Mouse (Mus musculus): ENCODE measurements around the gene Cdc25b.

Gene Cdc25b

DNA sequence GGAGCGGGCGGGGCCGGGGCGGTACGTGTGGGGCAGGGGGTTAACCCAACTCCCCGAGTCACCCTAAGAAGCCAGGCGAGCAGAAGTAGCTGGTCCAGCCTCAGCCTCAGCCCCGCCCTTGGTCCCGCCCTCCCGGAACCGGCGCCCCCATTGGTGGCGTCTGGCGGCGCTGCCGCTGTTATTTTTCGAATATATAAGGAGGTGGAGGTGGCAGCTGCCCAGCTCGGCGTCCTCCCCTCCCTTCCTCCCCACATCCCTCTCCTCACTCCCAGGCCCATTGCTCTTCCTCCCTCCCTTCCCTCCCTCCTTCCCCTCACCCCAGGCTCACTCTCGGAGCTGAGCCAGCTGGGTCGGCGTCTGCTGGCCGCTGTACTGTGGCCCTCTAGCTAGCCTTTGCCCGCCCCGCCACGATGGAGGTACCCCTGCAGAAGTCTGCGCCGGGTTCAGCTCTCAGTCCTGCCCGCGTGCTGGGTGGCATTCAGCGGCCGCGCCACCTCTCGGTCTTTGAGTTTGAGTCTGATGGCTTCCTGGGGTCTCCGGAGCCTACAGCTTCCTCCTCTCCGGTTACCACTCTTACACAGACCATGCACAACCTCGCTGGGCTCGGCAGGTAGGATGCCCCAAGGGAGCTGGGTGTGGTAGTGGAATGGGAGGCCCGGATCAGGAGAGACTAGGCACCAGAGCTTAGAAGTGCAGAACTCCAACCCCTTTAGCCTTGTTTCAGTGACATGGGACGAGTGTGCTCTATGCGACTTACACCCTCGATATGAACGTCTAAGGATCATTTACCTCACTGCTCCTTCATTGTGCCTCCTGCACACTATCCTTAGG, at the start of gene Cdc25b, which contains the start of gene Spef1:
TSS of gene Cdc25b (plus strand) at position 179 of the 831 bp plus-strand sequence.
TSS of gene Spef1 (minus strand) at position 512 of the 831 bp plus-strand sequence.
- DNase-seq, result peak; percentile 80

DNA sequence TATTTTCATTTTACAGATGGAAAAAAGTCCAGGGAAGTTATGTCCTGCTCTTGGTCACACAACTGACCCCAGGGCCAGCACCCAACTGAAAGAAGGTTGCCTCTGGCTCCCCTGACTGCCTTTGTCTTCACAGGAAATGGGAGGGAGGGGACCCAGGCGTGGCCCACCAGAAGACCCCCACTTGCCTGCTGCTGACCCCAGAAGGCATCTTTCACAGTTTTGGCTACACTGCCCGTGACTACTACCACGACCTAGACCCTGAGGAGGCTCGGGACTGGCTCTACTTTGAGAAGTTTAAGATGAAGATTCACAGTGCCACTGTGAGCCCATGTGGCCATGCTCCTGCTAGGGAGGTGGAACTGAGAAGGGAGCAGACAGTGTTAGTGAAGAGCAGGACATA, 48.5 kb upstream of the Cdc25b start:
- DNase-seq, result no peak

- no peak for DNase-seq
These were observed 48.0 kb upstream of the Cdc25b start for GRCm38 (mm10) chr2:131138760-131139159.

- no peak for DNase-seq
These were observed 47.5 kb upstream of the Cdc25b start for GRCm38 (mm10) chr2:131139287-131139686.

GRCm38 (mm10) chr2:131139886-131140532, 46.7 kb upstream of the Cdc25b start:
- no peak for DNase-seq

GRCm38 (mm10) chr2:131140533-131140905, 46.2 kb upstream of the Cdc25b start:
- no peak for DNase-seq

DNA sequence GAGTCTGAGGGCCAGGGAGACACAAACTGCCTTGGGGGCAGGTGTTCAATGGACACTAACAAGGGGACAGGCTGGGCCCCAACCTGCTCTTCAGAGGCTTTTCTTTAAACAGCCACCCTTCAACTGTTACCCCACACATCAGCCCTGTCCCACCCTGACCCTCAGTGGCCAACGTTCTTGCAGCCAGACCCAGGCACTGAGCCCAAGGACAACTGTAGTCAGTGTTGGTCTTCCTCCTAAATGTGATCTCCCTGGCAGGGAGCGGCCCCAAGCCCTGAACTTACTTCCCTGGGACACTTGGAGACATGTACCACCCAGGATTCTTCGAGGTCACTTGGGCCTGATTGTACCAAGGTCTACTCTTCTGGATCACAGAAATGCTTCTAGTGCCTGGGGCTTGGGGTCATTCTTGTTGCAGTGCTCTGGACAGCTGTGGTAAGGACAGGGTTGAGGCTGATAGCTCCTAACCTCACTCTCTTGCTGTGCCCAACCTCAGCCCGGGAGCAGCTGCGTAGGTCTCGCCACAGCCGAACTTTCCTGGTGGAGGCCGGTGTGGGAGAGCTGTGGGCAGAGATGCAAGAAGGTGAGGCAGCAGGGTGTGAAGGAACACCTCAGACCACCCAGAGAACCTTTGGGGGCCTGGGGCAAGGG, 45.3 kb upstream of the Cdc25b start:
- DNase-seq, result no peak

- peak; percentile 72 for DNase-seq
These were observed 44.2 kb upstream of the Cdc25b start for GRCm38 (mm10) chr2:131142592-131142991.

DNA sequence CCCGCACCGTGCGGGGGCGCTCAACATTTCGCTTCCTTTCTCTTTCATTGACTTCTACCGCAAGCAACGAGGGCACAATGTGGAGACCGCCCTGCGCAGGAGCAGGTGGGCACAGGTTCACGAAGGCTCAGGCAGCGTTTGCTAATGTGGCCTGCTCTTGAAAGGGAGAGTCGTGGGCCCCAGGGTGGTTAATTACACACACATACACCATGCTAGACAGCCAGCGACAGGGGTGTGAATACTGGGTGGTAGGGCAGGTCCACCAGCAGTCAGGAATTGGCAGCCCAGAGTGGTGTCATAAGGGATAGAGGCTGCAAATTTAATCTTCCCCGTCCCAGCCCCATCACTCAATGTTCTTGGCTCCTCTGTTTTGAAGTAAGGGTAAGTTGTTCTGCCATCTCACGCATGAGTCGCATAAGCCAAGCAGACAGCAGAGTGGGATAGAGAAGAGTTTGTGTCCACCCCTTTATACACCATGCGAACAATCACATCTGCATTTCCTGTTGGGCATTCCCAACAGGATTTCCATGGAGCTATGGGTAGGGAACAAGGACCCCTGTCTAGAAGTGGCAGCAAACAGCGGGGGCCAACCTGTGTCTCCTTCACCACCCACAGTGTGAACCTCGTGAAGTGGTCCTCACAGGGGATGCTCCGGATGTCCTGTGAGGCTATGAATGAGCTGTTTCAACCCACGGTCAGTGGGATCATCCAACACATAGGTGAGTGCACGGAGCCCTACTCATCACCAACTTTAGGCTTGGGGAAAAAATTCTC, 43.6 kb upstream of the Cdc25b start:
- no peak for DNase-seq

GRCm38 (mm10) chr2:131145121-131145520, 41.6 kb upstream of the Cdc25b start:
- no peak for DNase-seq

DNA sequence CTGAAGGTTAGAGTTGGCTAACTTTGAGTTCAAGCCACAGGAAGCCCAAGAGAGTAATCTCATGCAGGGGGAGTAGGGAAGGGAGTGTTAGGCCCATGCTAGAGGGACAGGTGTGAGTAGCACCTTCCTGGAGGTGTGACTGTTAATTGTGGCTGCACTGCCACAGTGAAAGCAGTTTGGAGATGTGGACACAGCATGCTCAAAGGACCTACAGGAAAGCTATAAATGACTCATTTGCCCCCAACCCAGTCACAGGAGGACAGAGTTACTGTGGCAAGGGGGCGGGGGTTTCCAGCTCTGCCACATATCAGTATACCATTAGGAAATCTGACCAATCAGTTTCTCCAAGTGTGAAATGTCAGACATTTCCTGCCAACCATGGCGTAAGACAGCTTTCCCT, 41.2 kb upstream of the Cdc25b start:
- no peak for DNase-seq

- no peak for DNase-seq
These were observed 40.3 kb upstream of the Cdc25b start for GRCm38 (mm10) chr2:131146193-131147042.

DNA sequence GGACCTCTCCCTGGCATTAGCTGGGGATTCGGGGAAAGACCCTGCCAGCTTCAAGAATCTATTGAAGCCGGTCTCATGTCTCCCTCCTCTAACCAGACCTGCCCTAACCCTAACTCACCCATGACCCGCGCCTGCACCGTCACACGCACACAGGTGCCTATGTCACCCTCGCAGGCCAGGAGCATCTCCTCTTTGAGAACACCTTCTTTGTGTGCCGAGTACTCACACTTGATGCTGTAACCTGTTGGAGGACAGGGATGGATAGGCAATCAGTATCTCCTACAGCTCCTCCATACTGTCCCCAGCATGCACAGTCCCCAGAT, 39.7 kb upstream of the Cdc25b start:
- no peak for DNase-seq

- no peak for DNase-seq
These were observed 38.1 kb upstream of the Cdc25b start for GRCm38 (mm10) chr2:131148353-131149253.

DNA sequence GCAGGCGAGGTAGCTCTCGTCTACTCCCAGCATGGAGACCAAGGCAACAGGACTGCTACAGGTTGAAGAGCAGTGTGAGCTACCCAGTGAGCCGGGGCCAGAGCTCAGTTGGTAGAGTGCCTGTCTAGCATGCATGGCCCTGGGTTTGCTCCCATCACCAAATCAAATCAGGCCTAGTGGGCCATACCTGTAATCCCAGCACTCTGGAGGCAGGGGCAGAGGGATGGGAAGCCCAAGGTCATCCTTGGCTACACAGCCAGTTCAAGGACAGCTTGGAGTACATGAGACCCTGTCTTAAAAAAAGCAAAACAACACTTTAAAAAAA, 37.5 kb upstream of the Cdc25b start:
- no peak for DNase-seq

DNA sequence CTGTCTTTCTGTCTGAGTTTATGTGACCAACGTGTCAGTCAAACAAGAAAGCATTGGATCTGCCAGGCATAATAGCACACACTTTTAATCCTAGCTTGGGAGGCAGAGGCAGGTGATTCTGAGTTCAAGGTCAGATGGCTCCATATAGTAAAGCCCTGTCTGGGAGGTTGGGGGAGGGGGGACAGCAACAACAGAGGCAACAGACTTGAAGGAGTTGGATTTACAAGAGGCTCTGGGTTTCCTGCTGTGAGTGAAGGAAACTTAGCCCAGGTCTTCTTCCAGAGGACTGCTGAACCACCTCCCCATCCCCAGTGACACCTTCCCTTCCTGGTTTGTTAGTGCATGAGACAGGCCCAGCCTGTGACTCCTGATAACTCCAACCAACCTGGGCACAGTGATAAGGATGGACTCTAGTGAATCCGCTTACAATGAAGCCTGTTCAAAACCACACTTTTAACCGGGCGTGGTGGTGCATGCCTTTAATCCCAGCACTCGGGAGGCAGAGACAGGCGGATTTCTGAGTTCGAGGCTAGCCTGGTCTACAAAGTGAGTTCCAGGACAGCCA, 34.5 kb upstream of the Cdc25b start:
- no peak for DNase-seq

DNA sequence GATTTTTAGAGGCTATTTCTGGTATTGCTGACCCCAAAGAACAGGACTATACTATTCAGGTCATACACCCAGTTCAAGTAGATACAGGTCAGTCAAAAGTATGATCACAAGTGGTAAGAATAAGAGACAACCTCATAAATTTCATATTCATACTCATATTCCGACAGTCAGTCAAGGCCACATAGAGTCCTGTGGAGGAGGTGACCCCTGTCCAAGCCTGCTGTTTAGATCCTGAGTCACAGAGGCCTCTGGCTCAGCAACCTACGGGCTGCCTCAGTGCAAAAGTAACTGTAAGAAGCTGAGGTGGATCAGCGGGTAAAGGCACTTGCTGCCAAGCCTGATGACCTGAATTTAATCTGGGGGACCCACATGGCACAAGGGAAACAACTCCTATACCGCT, 32.7 kb upstream of the Cdc25b start:
- no peak for DNase-seq

DNA sequence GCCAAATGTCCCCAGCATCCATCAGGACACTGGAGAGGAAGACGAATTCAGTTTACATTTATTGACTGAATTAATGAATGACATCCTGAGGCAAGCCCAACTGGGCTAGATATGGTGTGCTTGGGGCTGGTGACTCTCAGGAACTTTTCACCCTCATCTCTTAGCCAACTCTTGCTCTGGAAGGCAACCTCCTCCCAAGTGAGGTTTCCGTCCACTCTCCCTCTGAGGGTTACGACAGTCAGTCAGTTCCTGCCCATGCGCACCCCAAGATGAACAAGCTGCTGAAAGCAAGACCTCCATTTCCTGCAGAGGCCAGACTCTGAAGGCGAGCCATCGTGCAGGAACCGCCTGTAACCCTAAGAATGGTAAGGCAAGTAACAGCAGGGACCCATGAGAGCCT, 29.8 kb upstream of the Cdc25b start:
- DNase-seq, result no peak

DNA sequence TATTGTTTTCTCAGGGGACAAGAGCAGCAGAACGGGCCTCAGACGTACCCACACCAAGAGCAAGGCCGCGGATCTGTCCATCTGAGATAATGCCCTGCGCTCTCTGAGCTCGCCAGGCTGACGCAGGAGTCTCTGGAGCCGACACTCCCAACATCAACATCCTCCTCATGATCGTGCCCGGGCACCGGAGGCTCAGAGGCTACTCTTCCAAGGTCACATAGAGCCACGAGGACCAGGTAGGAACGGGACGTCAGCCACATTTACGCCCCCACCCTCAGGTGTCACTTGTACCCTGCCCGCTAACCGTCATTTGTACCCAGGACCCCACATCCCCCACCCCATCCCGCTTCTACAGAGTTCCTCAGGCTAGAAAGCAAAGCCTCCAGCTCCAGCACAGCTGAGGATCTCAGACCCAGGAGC, 27.2 kb upstream of the Cdc25b start:
- no peak for DNase-seq

DNA sequence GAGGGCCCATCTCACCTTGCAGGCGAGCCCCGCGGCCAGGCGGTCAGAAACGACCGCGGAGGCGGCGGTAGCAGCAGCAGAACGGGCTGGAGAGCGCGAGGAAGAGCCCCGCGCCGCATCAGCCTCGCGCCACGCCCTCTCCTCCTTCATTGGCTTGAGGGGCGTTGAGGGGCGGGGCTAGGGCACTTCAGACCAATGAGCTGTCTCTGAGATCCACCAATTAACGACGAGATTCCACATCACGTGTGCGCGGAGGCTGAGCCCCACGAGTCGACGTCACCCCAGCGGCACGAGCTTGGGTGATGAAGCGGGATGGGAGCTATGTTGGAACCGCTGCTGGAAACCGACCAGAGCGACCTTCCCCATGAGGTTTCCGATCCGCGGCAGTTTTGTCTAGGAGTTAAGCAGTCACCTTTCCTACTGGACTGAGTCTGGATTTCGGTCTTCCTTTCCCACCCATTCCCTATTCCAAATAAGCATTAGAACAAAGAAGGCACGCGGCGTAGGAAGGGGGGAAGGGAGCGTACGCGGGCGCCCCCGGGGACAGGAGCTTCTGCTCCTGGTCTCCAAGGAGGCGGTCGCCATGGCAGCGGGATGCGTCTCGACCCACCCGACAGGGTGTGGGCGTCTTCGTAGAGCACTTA, 26.7 kb upstream of the Cdc25b start, which contains the start of gene 1700037H04Rik:
TSS of gene 1700037H04Rik (minus strand) at position 144 of the 644 bp plus-strand sequence.
- DNase-seq, result peak; percentile 97

All from right cerebral cortex, postnatal 14 days (tissue).